Mouse (Mus musculus): ENCODE results near the gene Epas1. TPM values are rescaled to one million over a fixed set of nuclear protein-coding genes. Genes with fewer than 3 reads are reported as not detected.

The Epas1 gene
- 2.1 and 2.4 TPM in 2 replicates for polyA plus RNA-seq (2016; fragmentation: Nextera tagmentation; extraction: Ambion mirVana)

DNA sequence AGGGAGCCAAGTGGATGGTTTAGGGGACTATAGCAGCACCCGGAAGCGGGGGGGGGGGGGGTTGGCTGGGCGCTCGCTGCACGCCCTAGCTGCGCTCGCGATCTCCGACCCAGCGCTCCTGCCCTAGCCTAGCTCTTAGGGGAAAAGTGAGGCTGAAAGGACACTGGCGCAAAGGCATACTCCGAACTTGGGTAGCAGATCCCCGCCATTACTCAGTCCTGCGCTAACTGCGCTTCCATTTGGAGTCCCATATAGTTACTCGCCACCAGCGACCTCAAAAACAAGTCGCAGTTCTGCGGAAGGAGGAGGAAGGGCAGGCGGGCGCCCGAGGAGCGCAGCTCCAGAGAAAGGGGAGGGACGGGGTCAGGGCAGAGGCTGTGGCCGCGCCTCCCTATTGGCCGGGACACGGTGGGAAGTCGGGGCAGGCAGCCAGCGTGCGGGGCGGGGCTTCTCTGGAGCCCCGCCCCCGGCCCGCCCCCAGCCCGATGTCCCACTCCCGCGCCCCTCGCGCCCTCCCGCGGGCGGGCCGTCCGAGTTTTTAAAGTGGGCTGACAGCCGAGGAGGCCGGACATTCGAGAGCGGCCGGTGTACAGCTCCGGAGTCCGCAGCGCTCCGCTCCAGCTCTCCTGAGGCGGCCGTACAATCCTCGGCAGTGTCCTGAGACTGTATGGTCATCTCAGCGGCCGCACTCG is at the start of gene Epas1:
Gene Epas1 (plus strand): TSS at position 571 of the 692 bp plus-strand sequence.
- H3K27me3 ChIP-seq: peaks cover 66% of the 10 kb centered on the region
- H3K4me2 ChIP-seq: peak within 1 kb of the TSS; percentile 96
- H3K4me1 ChIP-seq (replicated peaks): peaks cover 22% of the 10 kb centered on the region
- H3K36me3 ChIP-seq: no peaks in the 10 kb centered on the region
- no peaks in the 10 kb centered on the region for H3K9me3 ChIP-seq
- peak; percentile 93 for ATAC-seq (ENCODE audit: insufficient number of reproducible peaks, insufficient read depth, low FRiP score, low TSS enrichment, low read depth)
- peak within 1 kb of the TSS; percentile 35; the same call in 1 of the 2 replicates for H3K27ac ChIP-seq
- peak within 1 kb of the TSS; percentile 58 for H3K4me3 ChIP-seq (replicated peaks)
- peak within 1 kb of the TSS; percentile 53; the same call in 1 of the 2 replicates for H3K9ac ChIP-seq (replicated peaks)
- WGBS: under 1% methylated on average over 47 of the region's 60 CpGs

DNA sequence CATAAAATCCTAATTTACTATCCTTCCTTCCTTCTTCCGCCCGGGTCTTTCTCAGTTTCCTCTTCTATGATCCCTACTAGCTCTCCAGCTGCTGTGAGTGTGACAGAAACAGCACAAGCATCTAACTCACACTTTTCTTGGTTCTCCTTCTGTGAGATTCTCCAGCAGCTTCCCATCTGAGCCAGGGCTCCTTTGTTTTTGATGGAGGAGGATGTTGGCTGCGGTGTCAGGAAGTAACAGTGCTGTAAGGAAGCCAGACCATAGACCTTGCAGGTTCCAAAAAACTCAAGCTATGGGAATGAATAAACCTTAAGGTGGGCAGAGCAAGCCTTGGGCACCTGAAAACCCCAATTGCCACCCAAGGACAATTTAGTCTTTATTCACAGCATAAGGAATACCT is 48.3 kb upstream of the Epas1 start:
- Histone ChIP-seq H3K9ac (replicated peaks) (no peak overlapping the region), H3K36me3 (no peaks in the 10 kb centered on the region), H3K9me3 (no peaks in the 10 kb centered on the region), H3K4me3 (replicated peaks) (no peak overlapping the region), H3K4me2 (no peak overlapping the region), H3K4me1 (replicated peaks) (no peaks in the 10 kb centered on the region), H3K27ac (no peak overlapping the region), H3K27me3 (no peaks in the 10 kb centered on the region)
- no peak for ATAC-seq (ENCODE audit: insufficient number of reproducible peaks, insufficient read depth, low FRiP score, low TSS enrichment, low read depth)
- 85% methylated on average over 3 of the region's 3 CpGs for WGBS

DNA sequence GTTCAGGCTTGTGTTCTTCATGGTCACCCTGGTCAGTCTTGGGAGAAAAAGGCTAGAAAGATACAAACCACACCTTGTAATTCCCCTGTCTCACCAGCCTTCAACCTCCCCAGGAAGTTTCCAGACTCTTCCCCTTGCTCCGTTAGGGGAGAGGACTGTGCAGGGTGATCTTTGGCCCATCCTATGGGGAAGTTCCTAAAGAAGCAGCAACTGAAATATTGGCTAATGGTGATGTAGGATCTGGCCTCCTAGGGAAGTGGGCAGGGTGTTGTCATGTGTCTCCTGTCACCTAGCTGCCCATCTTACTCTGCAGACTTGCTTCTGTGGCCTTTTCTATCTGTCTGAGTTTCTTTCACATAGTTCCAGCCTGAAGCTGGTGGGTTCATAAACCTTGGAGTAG is 47.0 kb upstream of the Epas1 start:
- Histone ChIP-seq H3K4me2 (no peak overlapping the region), H3K27me3 (no peaks in the 10 kb centered on the region), H3K27ac (no peak overlapping the region), H3K9ac (replicated peaks) (no peak overlapping the region), H3K9me3 (no peaks in the 10 kb centered on the region), H3K4me3 (replicated peaks) (no peak overlapping the region), H3K4me1 (replicated peaks) (no peaks in the 10 kb centered on the region), H3K36me3 (no peaks in the 10 kb centered on the region)
- 56% methylated on average over 1 of the region's 1 CpGs for WGBS
- no peak for ATAC-seq (ENCODE audit: insufficient number of reproducible peaks, insufficient read depth, low FRiP score, low TSS enrichment, low read depth)

DNA sequence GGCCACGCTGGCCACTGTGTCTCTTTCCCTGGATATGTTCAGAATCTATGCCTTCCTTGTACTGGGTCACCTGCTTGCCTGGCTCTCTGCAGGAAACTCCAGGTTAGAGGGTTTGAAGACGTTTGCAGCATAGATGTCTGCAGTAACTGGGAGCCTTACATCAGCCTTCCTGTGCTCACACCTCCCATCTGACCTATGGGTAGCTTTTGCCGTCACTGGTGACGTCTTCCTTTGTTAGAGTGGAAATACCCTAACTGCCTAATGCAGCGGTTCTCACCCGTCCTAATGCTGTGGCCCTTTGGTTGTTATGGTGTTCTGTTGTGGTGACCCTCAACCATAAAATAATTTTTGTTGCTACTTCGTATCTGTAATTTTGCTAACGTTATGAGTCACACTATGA is 43.7 kb upstream of the Epas1 start:
- no peak overlapping the region for H3K9ac ChIP-seq (replicated peaks)
- H3K9me3 ChIP-seq: no peaks in the 10 kb centered on the region
- ATAC-seq (ENCODE audit: insufficient number of reproducible peaks, insufficient read depth, low FRiP score, low TSS enrichment, low read depth): no peak
- H3K4me1 ChIP-seq (replicated peaks): no peaks in the 10 kb centered on the region; the same call in 1 of the 2 replicates
- H3K27me3 ChIP-seq: no peaks in the 10 kb centered on the region
- H3K27ac ChIP-seq: no peak overlapping the region
- H3K4me3 ChIP-seq (replicated peaks): no peak overlapping the region
- no peaks in the 10 kb centered on the region for H3K36me3 ChIP-seq
- H3K4me2 ChIP-seq: no peak overlapping the region
- 83% methylated on average over 8 of the region's 8 CpGs for WGBS

DNA sequence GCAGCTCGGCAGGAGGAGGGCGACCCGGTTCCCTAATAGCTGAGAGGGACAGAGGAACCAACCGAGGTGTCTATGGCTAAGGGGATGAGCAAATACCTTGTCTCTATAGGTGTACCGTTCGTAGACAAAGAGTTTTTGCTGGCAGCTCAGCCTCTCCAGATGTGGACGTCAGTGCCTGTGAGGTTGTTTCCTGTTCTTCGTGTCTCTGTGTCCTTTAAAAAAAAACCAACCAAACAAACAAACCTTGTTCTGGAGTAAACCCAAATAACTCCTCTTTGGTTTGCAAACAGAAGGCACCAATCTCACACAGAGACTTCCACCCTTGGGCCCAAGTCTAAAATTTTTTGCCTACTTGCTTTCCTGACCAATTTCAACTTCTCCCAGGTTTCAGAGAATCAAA is 43.1 kb upstream of the Epas1 start:
- no peak overlapping the region for H3K9ac ChIP-seq (replicated peaks)
- H3K4me3 ChIP-seq (replicated peaks): no peak overlapping the region
- no peaks in the 10 kb centered on the region for H3K27me3 ChIP-seq
- H3K4me2 ChIP-seq: no peak overlapping the region
- H3K9me3 ChIP-seq: no peaks in the 10 kb centered on the region
- no peak overlapping the region for H3K27ac ChIP-seq
- no peaks in the 10 kb centered on the region; the same call in 1 of the 2 replicates for H3K4me1 ChIP-seq (replicated peaks)
- 86% methylated on average over 8 of the region's 8 CpGs for WGBS
- no peak for ATAC-seq (ENCODE audit: insufficient number of reproducible peaks, insufficient read depth, low FRiP score, low TSS enrichment, low read depth)
- no peaks in the 10 kb centered on the region for H3K36me3 ChIP-seq

DNA sequence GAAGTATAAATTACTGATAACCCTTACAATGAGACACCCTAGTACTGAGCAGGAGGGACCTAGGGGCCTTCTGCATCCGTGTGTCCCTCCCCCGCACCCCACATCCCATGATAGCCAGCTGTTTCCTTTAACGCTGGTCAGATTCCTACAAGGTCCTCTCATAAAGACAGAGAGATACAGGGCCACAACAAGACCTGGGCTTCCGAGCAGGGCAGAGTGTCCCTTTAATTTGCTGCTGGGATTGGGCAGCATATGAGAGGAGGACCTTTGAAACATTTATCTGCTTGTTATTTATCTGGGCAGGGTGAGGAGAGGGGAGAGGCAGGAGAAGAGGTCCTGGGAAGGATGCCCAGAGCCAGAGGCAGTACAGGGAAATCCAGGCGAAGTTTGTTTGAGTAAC is 41.6 kb upstream of the Epas1 start:
- Histone ChIP-seq H3K4me3 (replicated peaks) (no peak overlapping the region), H3K4me2 (no peak overlapping the region), H3K36me3 (no peaks in the 10 kb centered on the region), H3K27me3 (no peaks in the 10 kb centered on the region), H3K27ac (no peak overlapping the region), H3K9me3 (no peaks in the 10 kb centered on the region), H3K9ac (replicated peaks) (no peak overlapping the region), H3K4me1 (replicated peaks) (no peaks in the 10 kb centered on the region; the same call in 1 of the 2 replicates)
- WGBS: 72% methylated on average over 5 of the region's 5 CpGs
- no peak for ATAC-seq (ENCODE audit: insufficient number of reproducible peaks, insufficient read depth, low FRiP score, low TSS enrichment, low read depth)

DNA sequence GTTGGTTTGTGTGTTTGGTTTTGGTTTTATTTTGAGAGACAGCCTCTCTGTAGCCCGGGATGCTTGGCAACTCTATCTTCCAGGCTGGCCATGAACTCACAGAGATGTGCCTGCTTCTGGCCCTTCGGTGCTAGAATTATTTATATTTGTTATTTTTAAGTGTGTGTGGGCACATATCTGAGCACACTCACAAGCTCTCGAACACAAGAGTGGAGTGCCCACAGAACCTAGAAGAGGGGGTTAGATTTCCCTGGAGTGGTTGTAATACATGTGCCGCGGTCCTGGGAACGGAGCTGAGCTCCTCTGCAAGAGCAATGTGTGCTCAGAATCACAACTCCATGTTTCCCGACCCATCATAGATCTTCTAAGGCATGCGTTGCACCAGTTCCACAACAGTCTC is 40.9 kb upstream of the Epas1 start:
- H3K36me3 ChIP-seq: no peaks in the 10 kb centered on the region
- no peak overlapping the region for H3K27ac ChIP-seq
- ATAC-seq (ENCODE audit: insufficient number of reproducible peaks, insufficient read depth, low FRiP score, low TSS enrichment, low read depth): no peak
- no peaks in the 10 kb centered on the region; the same call in 1 of the 2 replicates for H3K4me1 ChIP-seq (replicated peaks)
- H3K27me3 ChIP-seq: no peaks in the 10 kb centered on the region
- H3K9ac ChIP-seq (replicated peaks): no peak overlapping the region
- 87% methylated on average over 8 of the region's 8 CpGs for WGBS
- no peak overlapping the region for H3K4me2 ChIP-seq
- H3K4me3 ChIP-seq (replicated peaks): no peak overlapping the region
- H3K9me3 ChIP-seq: no peaks in the 10 kb centered on the region

DNA sequence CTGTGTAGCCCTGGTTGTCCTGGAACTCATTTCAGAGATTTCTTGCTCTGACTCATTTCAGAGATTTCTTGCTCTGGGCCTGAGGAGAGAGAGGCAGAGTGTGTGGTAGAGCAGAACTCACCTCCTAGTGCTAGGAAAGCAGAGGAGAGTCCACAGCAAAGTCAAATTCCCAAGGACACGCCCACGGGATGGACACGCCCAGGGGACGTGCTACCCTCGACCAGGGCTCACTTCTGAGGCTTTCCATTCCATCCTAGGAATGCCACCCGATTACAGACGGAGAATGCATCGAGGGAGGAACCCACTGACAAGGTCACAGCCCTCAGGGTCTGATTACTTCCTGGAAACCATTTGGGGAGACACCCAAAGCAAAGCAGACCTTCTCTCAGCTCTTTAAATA is 39.9 kb upstream of the Epas1 start:
- Histone ChIP-seq H3K27me3 (no peaks in the 10 kb centered on the region), H3K9me3 (no peaks in the 10 kb centered on the region), H3K36me3 (no peaks in the 10 kb centered on the region), H3K4me1 (replicated peaks) (no peaks in the 10 kb centered on the region; the same call in 1 of the 2 replicates), H3K27ac (no peak overlapping the region), H3K4me3 (replicated peaks) (no peak overlapping the region), H3K9ac (replicated peaks) (no peak overlapping the region), H3K4me2 (no peak overlapping the region)
- WGBS: 16% methylated on average over 8 of the region's 8 CpGs
- no peak for ATAC-seq (ENCODE audit: insufficient number of reproducible peaks, insufficient read depth, low FRiP score, low TSS enrichment, low read depth)

DNA sequence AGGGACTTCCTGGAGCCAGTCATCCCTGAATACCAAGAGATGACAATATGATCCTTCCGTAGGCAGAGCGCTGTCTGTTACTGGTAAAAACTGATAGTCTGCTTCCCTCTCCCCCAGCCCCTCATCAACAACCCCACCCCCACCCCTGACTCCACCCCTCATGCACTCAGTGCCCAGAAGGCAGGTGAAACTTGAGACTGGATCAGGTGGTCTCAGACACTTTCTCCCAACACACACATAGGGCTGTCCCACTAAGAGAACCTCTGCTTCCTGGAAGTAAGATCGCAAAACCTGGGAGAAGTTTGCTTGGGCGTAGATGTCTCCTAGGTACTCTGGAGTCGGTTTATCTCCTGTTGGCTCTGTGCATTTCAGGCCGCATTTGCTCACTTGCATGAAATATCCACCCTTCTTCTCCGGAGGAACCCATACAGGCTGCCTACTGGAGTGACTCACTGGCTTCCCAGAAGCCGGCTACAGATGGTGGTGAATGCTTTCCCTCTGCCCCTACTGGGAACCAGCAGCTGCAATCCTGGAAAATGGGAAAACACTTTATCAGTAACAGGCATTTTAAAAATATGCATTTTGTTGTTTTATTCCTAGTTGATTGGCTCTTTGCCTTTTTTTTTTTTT is 28.6 kb upstream of the Epas1 start:
- no peak for ATAC-seq (ENCODE audit: insufficient number of reproducible peaks, insufficient read depth, low FRiP score, low TSS enrichment, low read depth)
- H3K4me1 ChIP-seq (replicated peaks): peaks cover 6% of the 10 kb centered on the region; the same call in 1 of the 2 replicates
- H3K9me3 ChIP-seq: no peaks in the 10 kb centered on the region
- H3K4me3 ChIP-seq (replicated peaks): no peak overlapping the region
- no peak overlapping the region for H3K9ac ChIP-seq (replicated peaks)
- H3K36me3 ChIP-seq: no peaks in the 10 kb centered on the region
- H3K27me3 ChIP-seq: no peaks in the 10 kb centered on the region
- H3K27ac ChIP-seq: no peak overlapping the region
- 53% methylated on average over 8 of the region's 8 CpGs for WGBS
- no peak overlapping the region for H3K4me2 ChIP-seq

DNA sequence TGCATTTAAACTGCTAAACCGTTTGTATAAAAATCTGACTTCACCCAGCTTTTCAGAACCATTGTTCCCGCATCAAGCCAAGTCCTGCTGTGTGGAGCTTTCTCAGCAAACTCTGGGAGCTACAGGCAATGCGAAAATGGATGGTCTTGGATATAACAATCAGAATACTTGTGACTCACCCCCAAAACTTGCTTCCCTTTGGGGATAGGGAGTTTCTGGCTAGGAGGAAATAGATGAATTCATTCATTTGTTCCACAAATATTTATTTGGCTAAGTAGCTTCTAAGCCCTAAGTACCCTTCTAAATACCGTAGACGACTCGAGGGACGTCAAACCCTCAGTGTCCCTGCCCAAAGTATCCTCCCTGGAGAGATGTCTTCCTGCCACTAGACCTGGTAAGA is 27.0 kb upstream of the Epas1 start:
- no peak overlapping the region for H3K9ac ChIP-seq (replicated peaks)
- H3K36me3 ChIP-seq: no peaks in the 10 kb centered on the region
- no peaks in the 10 kb centered on the region for H3K9me3 ChIP-seq
- no peaks in the 10 kb centered on the region for H3K27me3 ChIP-seq
- no peak for ATAC-seq (ENCODE audit: insufficient number of reproducible peaks, insufficient read depth, low FRiP score, low TSS enrichment, low read depth)
- no peak overlapping the region for H3K27ac ChIP-seq
- no peak overlapping the region for H3K4me3 ChIP-seq (replicated peaks)
- H3K4me2 ChIP-seq: no peak overlapping the region
- 81% methylated on average over 7 of the region's 7 CpGs for WGBS
- peaks cover 6% of the 10 kb centered on the region; the same call in 1 of the 2 replicates for H3K4me1 ChIP-seq (replicated peaks)

DNA sequence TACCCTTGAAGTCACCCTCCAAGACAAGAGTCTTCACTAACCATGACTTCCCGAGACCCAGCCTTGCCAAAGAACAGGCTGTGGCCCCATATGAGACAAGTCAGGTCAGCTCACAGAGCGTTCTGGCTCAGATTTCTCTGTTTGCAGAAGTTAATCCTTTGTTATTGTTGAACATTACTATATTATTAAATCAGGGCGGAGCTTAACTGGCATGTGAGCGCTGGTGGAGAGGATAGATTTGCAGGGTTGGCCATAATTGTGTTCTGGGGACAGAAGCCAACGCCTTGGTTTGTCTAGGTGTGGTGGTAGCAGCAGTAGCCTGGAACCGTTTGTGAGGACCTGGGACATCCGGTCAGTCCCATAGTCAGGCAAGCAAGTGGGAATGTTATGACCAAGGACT is 26.5 kb upstream of the Epas1 start:
- Histone ChIP-seq H3K4me3 (replicated peaks) (no peak overlapping the region), H3K36me3 (no peaks in the 10 kb centered on the region), H3K4me1 (replicated peaks) (peaks cover 8% of the 10 kb centered on the region), H3K9ac (replicated peaks) (no peak overlapping the region), H3K27ac (no peak overlapping the region), H3K27me3 (no peaks in the 10 kb centered on the region), H3K4me2 (no peak overlapping the region), H3K9me3 (no peaks in the 10 kb centered on the region)
- 81% methylated on average over 7 of the region's 7 CpGs for WGBS
- ATAC-seq (ENCODE audit: insufficient number of reproducible peaks, insufficient read depth, low FRiP score, low TSS enrichment, low read depth): no peak
